Mouse (Mus musculus) CH12.LX (cell line): ENCODE results near the gene Tcp11l2. TPM values are rescaled to one million over a fixed set of nuclear protein-coding genes. Genes with fewer than 3 reads are reported as not detected.

ENCODE experiments used
- DNase-seq: peaks from one replicate; pipeline ENCODE4 v3.0.0-alpha.2; 2013; ENCODE audit errors: extremely low read depth
- H3K27ac ChIP-seq: 2 replicates; pipeline ENCODE4 v1.5.1; 2012; ENCODE audit warnings: low read depth, mild to moderate bottlenecking, control low read depth, moderate library complexity; ENCODE audit not compliant: insufficient read depth
- H3K27me3 ChIP-seq: replicated peaks from 2 replicates; pipeline ENCODE3; 2012; ENCODE audit warnings: inconsistent platforms
- H3K36me3 ChIP-seq, 2 experiments: replicated peaks in 1 of 2; 2 replicates each; pipeline versions ENCODE3 to v1.6.1; 2012; ENCODE audit warnings: inconsistent platforms in 1 of 2, low read length in 1 of 2, mild to moderate bottlenecking in 1 of 2, mixed read lengths in 1 of 2, moderate library complexity in 1 of 2; ENCODE audit not compliant: control insufficient read depth in 1 of 2, insufficient read depth in 1 of 2
- H3K4me1 ChIP-seq, 2 experiments: 2 replicates each; pipeline ENCODE4 v1.6.1; 2012; ENCODE audit warnings: inconsistent platforms in 1 of 2, moderate library complexity in 1 of 2; ENCODE audit not compliant: insufficient read depth in 2 of 2, control insufficient read depth in 1 of 2
- H3K4me2 ChIP-seq: 2 replicates; pipeline ENCODE4 v1.6.1; 2012; ENCODE audit warnings: low read depth, mild to moderate bottlenecking, control low read depth; ENCODE audit not compliant: poor library complexity, insufficient read depth, severe bottlenecking
- H3K4me3 ChIP-seq, 3 experiments: fragments of 150-350 bp in 1 of 3; sonication (generic) in 1 of 3; replicated peaks in 1 of 3; 2 replicates each; pipeline versions ENCODE3 to v1.5.1; 2011 to 2012; ENCODE audit warnings: low read depth in 2 of 3, low read length in 2 of 3, mild to moderate bottlenecking in 2 of 3, moderate library complexity in 2 of 3, control low read depth in 1 of 3, improper control_type of control experiment in 1 of 3, inconsistent platforms in 1 of 3, mixed read lengths in 1 of 3; ENCODE audit not compliant: poor library complexity in 1 of 3
- H3K79me2 ChIP-seq: replicated peaks from 2 replicates; pipeline ENCODE4 v1.6.1; 2012; ENCODE audit warnings: mild to moderate bottlenecking, moderate library complexity; ENCODE audit not compliant: control insufficient read depth, poor library complexity, insufficient read depth, severe bottlenecking; ENCODE audit errors: extremely low read depth
- H3K9ac ChIP-seq: 2 replicates; pipeline ENCODE4 v1.6.1; 2012; ENCODE audit warnings: low read depth, mild to moderate bottlenecking, control low read depth, moderate library complexity; ENCODE audit not compliant: insufficient read depth
- H3K9me3 ChIP-seq: replicated peaks from 2 replicates; pipeline ENCODE3; 2012; ENCODE audit warnings: low read length, inconsistent platforms, mixed read lengths
- CTCF ChIP-seq, 2 experiments: IDR thresholded peaks in 1 of 2; conservative IDR thresholded peaks in 1 of 2; 2 replicates each; pipeline ENCODE4 v1.5.1; 2011 to 2012; ENCODE audit warnings: low read depth in 2 of 2, low read length in 2 of 2, improper control_type of control experiment in 1 of 2, inconsistent platforms in 1 of 2, mild to moderate bottlenecking in 1 of 2, moderate library complexity in 1 of 2
- ETS1 ChIP-seq: conservative IDR thresholded peaks from 2 replicates; pipeline ENCODE4 v1.6.1; 2012; ENCODE audit warnings: low read depth, mild to moderate bottlenecking, inconsistent platforms, low read length, improper control_type of control experiment, moderate library complexity
- GABPA ChIP-seq: IDR thresholded peaks from 2 replicates; pipeline ENCODE4 v1.6.1; 2012; ENCODE audit warnings: low read depth, low read length, improper control_type of control experiment, inconsistent platforms; ENCODE audit not compliant: insufficient replicate concordance
- HCFC1 ChIP-seq: IDR thresholded peaks from 2 replicates; pipeline ENCODE4 v1.6.1; 2012; ENCODE audit warnings: low read depth, mild to moderate bottlenecking, inconsistent platforms, low read length, improper control_type of control experiment
- IRF4 ChIP-seq: IDR thresholded peaks from 2 replicates; pipeline ENCODE4 v1.6.1; 2014; ENCODE audit warnings: low read depth, mild to moderate bottlenecking, inconsistent platforms, low read length, improper control_type of control experiment
- JUN ChIP-seq: IDR thresholded peaks from 2 replicates; pipeline ENCODE4 v1.6.1; 2011; ENCODE audit warnings: low read depth, mild to moderate bottlenecking, low read length, improper control_type of control experiment, moderate library complexity; ENCODE audit not compliant: insufficient read depth
- JUND ChIP-seq: conservative IDR thresholded peaks from 2 replicates; pipeline ENCODE4 v1.6.1; 2011; ENCODE audit warnings: low read depth, low read length, improper control_type of control experiment
- KAT2A ChIP-seq: IDR thresholded peaks from 2 replicates; pipeline ENCODE4 v1.6.1; 2012; ENCODE audit warnings: low read length, improper control_type of control experiment, inconsistent platforms; ENCODE audit not compliant: insufficient replicate concordance
- MXI1 ChIP-seq: IDR thresholded peaks from 2 replicates; pipeline ENCODE4 v1.6.1; 2011; ENCODE audit warnings: mild to moderate bottlenecking, low read depth, low read length, improper control_type of control experiment
- MYC ChIP-seq: IDR thresholded peaks from 2 replicates; pipeline ENCODE4 v1.6.1; 2011; ENCODE audit warnings: low read depth, mild to moderate bottlenecking, improper control_type of control experiment, low read length
- NRF1 ChIP-seq: IDR thresholded peaks from 2 replicates; pipeline ENCODE4 v1.6.1; 2014; ENCODE audit warnings: low read depth, mild to moderate bottlenecking, inconsistent platforms, low read length, improper control_type of control experiment, moderate library complexity
- POLR2A ChIP-seq: IDR thresholded peaks from 2 replicates; pipeline ENCODE4 v1.6.1; 2011; ENCODE audit warnings: low read depth, mild to moderate bottlenecking, improper control_type of control experiment, low read length
- RCOR1 ChIP-seq: conservative IDR thresholded peaks from 2 replicates; pipeline ENCODE4 v1.6.1; 2012; ENCODE audit warnings: low read depth, mild to moderate bottlenecking, inconsistent platforms, low read length, improper control_type of control experiment
- SIN3A ChIP-seq: IDR thresholded peaks from 2 replicates; pipeline ENCODE4 v1.6.1; 2012; ENCODE audit warnings: low read length, improper control_type of control experiment, inconsistent platforms
- TBP ChIP-seq: conservative IDR thresholded peaks from 2 replicates; pipeline ENCODE4 v1.6.1; 2011; ENCODE audit warnings: low read depth, low read length, improper control_type of control experiment
- UBTF ChIP-seq: IDR thresholded peaks from 2 replicates; pipeline ENCODE4 v1.6.1; 2012; ENCODE audit warnings: low read depth, mild to moderate bottlenecking, inconsistent platforms, low read length, improper control_type of control experiment, moderate library complexity
- USF2 ChIP-seq: conservative IDR thresholded peaks from 2 replicates; pipeline ENCODE4 v1.6.1; 2011; ENCODE audit warnings: low read depth, low read length, improper control_type of control experiment
- ZKSCAN1 ChIP-seq: IDR thresholded peaks from 2 replicates; pipeline ENCODE4 v1.6.1; 2012; ENCODE audit warnings: low read depth, inconsistent platforms, low read length, improper control_type of control experiment, borderline replicate concordance
- ZNF384 ChIP-seq: IDR thresholded peaks from 2 replicates; pipeline ENCODE4 v1.6.1; 2012; ENCODE audit warnings: low read depth, low read length, improper control_type of control experiment, inconsistent platforms
- dilution Hi-C: fragments of 300-500 bp; cut with MboI; formaldehyde crosslinking; loops from 2 replicates; pipeline ENCODE4 v1.14.3; 2020; ENCODE audit warnings: low sequenced_read_pairs; ENCODE audit not compliant: extremely low pct_unique_long_range_greater_than_20kb, extremely low pct_ligation_motif_present
- in situ Hi-C: fragments of 300-500 bp; cut with MboI; formaldehyde crosslinking; loops from 3 replicates; pipeline ENCODE4 v1.14.3; 2019; ENCODE audit warnings: low sequenced_read_pairs, low pct_ligation_motif_present, low pct_unique_long_range_greater_than_20kb, mixed read lengths
- polyA plus RNA-seq: library from polyadenylated mRNA; unstranded; fragments of >175 nt; gene quantifications from 2 replicates; pipeline ENCODE4 v1.2.1, GENCODE M21; 2012; ENCODE audit warnings: low read depth; ENCODE audit not compliant: insufficient read length
- total RNA-seq, 2 experiments: library from RNA; depleted of rRNA; stranded (reverse); fragments of 300-350 nt in 1 of 2; fragments of >200 nt in 1 of 2; gene quantifications; 2 replicates each; pipeline ENCODE4 v1.2.3; 2012 to 2014

The Tcp11l2 gene
- total and polyA plus RNA-seq, 3 experiments = 2.6 to 6.0 (median 2.9) TPM

DNA sequence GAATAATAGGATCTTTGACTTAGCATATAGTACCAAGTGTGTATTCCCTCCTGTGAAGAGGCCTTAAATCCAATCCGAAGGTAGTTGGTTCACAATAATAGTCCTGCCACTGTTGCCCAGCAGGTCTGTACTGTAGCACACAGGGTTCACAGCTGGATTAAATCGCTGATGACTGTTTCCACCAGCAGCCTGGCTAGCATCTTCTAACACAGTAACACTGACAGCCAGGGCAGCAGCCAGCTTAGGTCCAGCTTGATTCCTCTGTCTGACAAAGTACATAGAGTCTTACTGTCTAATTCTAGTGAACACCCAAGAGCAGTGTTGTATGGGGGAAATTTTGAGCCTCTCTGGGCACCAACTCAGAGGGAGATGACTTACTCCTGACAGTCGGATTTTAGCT, 16.3 kb downstream of the Tcp11l2 start:
- H3K4me2 ChIP-seq = no peak overlapping the region
- DNase-seq = no peak
- H3K27me3 ChIP-seq = no peaks in the 10 kb centered on the region
- no peaks in the 10 kb centered on the region for H3K9me3 ChIP-seq
- dilution Hi-C loops (no loop called here), in situ Hi-C loops (no loop called here)
- peaks cover 7 to 24% of the 10 kb centered on the region in 2 experiments for H3K36me3 ChIP-seq
- H3K79me2 ChIP-seq = no peaks in the 10 kb centered on the region
- H3K27ac ChIP-seq = no peak overlapping the region
- H3K9ac ChIP-seq = no peak overlapping the region
- no peak overlapping the region for H3K4me3 ChIP-seq
- no peaks in the 10 kb centered on the region for H3K4me1 ChIP-seq
- TF ChIP-seq JUND (no peak), ZKSCAN1 (no peak), ETS1 (no peak), UBTF (no peak), HCFC1 (no peak), ZNF384 (no peak), MXI1 (no peak), KAT2A (no peak)

DNA sequence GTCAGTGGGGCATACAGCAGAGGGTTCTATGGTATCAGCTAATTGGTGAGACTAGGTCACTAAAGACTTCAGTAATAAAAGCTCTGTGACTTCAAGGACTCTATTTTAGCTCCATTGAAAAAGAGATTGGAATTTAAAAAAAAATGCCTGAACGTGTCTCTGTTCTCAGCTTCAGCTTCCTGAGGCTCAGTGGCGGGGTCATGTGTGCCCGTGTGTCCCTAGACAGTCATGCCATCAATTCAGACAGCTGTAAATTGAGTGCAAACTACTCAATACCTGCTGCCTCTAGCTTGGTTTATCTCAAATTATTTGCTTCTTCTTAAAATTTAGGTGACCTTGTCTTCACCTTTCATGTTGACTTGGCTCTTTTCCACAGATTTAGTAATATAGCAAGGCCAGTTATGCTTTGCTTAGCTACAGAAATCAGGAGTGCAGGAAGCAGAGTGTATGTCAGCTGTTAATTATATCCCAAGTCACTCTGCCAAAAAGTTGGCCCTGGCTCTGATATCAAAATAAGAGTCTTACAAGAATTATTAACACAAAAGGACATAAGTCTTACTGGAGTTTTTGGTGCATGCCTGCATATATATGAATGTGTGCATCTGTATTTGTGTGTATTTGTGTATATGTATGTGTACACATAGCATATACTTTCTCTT, 20.8 kb downstream of the Tcp11l2 start:
- Histone ChIP-seq H3K79me2 (no peaks in the 10 kb centered on the region), H3K9me3 (no peaks in the 10 kb centered on the region), H3K4me1 (no peaks in the 10 kb centered on the region), H3K27me3 (no peaks in the 10 kb centered on the region), H3K4me2 (no peak overlapping the region), H3K4me3 (no peak overlapping the region), H3K9ac (no peak overlapping the region)
- TF ChIP-seq RCOR1 = no peak
- TF ChIP-seq JUN = no peak
- no peak for TF ChIP-seq ETS1
- TF ChIP-seq POLR2A = no peak
- TF ChIP-seq USF2 = no peak
- no peak for TF ChIP-seq NRF1
- TF ChIP-seq ZKSCAN1 = no peak
- no peak for TF ChIP-seq CTCF (conservative IDR thresholded peaks at IDR 0.05 in 1 of 2, IDR thresholded peaks at IDR 0.05 in 1 of 2; ENCODE audit: low read depth in 2 of 2, low read length in 2 of 2)
- no peak for TF ChIP-seq IRF4
- no peak for TF ChIP-seq GABPA
- no peak for TF ChIP-seq TBP
- no peak for TF ChIP-seq SIN3A
- TF ChIP-seq MYC = no peak
- TF ChIP-seq, all 38 proteins: peak for 0
- in situ Hi-C loops (no loop called here), dilution Hi-C loops (no loop called here)
- Histone ChIP-seq H3K36me3 (peaks cover 0 to 6% of the 10 kb centered on the region in 2 experiments), H3K27ac (no peak overlapping the region)
- no peak for DNase-seq
